Mouse (Mus musculus): Measurements from ENCODE around the gene Gm45717.
"Not testable (repeated sequence)": the region's sequence is repeated elsewhere in the genome, so short reads cannot be mapped to it uniquely, and the experiment has no call there.

Gene Gm45717

GRCm38 (mm10) chr7:140955758-140956555 lies at the start of gene Gm45717, which contains the start of gene Ifitm2:
Gm45717 (minus strand) TSS chr7:140955937.
Ifitm2 (minus strand) TSS chr7:140955987.
- in situ Hi-C loops (cut with MboI; ENCODE audit: low sequenced_read_pairs): loop anchor here (5.0 kb wide), 1 partner anchor 91 kb away; no protein-coding TSS in a partner anchor

- in situ Hi-C loops (cut with MboI; ENCODE audit: low sequenced_read_pairs): no loop called here
These were observed 47.7 kb upstream of the Gm45717 start for GRCm38 (mm10) chr7:141003248-141004010.

GRCm38 (mm10) chr7:141000881-141001708 lies 45.4 kb upstream of the Gm45717 start:
- in situ Hi-C loops (cut with MboI; ENCODE audit: low sequenced_read_pairs): no loop called here

DNA sequence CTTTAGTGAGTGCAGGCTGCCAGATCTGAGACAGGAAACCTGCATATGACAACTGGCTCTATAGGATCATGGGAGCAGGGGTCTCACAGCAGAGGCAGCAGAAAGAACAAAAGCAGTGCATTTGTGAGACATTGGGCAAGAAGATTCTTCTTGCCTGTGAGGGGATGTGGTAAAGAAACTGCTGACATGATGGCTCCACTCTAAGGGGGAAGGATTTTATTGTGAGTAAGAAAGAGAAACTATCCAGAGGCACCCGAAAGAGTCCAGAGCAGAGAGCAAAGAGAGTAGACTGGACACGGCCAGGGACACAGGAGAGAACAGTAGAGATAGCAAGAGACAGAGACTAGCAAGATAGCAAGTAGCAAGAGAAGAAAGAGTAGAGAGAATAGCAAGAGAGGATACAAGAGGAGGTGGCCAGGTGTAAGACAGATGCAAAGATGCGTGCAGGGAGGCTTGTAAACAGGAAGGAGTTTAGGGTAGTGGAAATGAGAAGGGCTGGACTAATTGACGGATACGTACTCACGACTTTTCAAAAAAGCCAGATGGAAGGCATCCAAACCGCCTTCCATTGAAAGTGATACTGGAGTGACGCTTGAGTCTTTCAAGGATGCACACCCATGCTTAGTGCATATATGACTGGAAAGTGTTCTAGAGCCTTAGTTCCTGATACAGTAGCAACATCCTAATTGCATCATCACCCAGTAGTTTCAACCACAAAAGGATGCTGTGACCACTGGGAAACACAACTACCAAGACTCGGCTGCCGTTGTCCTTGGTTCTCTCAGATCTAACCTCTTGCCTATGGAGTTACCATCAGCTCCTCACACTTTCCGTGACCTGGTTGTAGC lies 43.3 kb upstream of the Gm45717 start:
- in situ Hi-C loops (cut with MboI; ENCODE audit: low sequenced_read_pairs): no loop called here

GRCm38 (mm10) chr7:140997817-140998216 lies 42.1 kb upstream of the Gm45717 start:
- in situ Hi-C loops (cut with MboI; ENCODE audit: low sequenced_read_pairs): no loop called here

DNA sequence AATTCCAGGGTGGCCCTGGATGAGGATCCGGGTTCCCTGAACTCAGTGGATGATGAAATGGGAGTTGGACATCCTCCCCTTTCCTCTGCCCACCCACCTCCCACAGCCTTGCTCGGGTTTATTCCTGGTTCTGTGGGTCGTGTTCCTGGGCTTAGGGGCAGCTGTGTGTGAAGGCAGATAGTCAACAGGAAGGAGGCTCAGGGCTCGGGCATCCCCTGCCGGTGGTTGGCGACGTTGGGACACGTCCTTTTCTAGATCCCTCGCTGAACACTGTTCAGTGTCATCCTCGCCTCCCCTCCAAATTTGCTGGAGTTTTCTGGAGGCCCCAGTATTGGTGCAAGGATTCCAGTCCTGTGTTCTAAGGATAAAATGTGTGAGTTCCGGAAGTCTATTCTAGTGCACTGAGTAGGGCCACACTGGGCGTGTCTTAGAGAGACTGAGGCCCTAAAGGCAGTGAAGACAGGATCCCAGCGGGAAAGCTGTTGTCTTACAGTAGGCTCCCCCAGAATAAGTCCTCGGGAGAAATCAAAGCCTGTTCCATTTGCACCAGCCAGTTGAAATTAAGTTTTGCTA lies 35.5 kb upstream of the Gm45717 start:
- in situ Hi-C loops (cut with MboI; ENCODE audit: low sequenced_read_pairs): no loop called here

DNA sequence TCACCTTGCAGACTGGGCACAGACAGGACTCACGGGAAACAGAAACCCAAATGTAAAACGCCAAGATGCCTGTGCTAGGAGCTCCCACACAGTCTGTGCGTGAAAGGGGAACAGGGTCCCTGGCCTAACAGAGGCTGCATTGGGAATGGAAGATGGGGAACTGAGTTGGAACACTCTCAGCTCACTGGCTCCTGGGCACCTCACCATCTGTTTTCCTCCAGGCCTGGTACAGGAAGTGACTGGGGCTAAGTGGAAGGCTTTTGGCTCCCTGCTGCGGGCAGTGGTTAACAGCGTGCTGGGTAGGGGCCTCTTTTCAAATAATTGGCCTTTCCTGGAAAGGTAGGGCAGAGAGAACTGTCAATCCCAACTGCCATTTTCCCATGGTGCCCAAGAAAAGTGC lies 34.9 kb upstream of the Gm45717 start:
- in situ Hi-C loops (cut with MboI; ENCODE audit: low sequenced_read_pairs): no loop called here

- in situ Hi-C loops (cut with MboI; ENCODE audit: low sequenced_read_pairs): no loop called here
These were observed 34.4 kb upstream of the Gm45717 start for GRCm38 (mm10) chr7:140990185-140990584.

DNA sequence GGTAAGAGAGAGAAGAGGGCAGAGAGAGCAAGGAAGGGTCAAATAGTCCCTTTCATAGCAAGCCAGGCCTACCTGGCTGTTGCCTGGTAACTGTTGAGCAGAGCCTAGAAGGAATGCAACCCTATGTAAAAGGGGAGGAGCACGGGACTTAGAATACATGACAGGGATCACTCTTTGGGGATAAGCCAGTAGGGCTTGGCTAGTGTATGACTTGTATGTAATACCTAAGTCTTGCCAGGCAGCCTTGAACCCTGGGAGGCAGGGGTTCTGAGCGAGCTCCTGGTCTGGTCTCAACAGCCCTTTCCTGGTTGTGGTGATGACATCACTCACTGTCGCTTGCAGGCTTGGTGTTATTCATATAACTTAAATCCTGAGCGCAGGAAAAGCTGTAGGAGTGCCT lies 33.3 kb upstream of the Gm45717 start:
- in situ Hi-C loops (cut with MboI; ENCODE audit: low sequenced_read_pairs): no loop called here

DNA sequence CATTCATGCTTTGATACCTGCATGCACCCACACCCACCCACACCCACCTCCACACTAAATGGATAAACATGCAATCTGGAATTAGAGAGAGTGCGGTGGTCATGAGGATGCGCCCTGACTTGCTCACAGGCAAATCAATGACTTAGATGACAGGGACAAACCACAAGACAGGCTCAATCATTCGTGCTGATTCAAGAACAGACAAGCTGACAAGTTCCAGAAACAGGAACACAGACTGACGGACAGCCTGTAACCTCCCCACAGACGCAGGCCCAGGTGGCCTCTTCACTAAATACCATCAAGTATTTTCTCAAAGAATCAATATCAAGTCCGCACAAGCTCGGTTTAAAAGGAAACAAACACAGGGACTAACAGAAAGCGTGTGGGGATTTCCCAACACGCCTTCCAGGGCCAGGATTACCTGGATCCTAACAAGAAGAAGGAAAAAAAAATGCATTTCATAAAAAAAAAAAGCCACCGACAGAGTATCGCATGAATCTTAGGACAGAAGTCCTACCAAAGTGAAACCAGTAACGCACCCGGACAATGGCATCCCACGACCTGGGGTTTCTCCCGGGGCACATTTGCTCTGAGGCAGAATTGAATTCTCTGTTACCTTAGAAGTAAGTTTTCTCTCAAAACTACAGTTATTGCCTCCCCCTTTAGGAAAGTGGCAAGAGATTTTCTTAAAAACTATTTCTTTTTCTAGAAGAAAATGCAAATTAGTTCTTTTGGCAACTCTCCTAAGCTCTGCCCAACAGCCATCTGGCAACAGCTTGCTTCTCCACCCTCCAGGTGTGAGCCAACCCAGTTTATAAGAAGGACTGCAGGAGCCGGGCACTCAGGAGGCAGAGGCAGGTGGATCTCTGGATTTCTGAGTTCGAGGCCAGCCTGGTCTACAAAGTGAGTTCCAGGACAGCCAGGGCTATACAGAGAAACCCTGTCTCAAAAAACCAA lies 31.7 kb upstream of the Gm45717 start:
- in situ Hi-C loops (cut with MboI; ENCODE audit: low sequenced_read_pairs): no loop called here

DNA sequence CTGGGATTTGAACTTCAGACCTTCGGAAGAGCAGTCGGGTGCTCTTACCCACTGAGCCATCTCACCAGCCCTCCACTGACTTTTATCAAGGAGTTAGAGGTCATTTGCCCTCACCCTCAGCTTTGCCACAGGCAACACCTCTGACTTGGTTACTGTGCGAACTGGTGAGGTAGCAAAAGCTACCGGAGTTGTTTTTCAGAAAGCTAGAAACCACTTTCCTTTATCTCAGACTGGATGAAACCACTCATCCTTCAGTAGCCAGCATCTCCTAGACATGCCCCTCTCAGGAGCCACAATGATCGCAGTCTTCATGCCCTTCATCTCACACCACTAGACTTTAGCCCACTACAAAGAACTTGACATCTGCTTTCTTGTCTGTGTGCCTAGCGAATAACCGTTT lies 27.2 kb upstream of the Gm45717 start:
- in situ Hi-C loops (cut with MboI; ENCODE audit: low sequenced_read_pairs): no loop called here

DNA sequence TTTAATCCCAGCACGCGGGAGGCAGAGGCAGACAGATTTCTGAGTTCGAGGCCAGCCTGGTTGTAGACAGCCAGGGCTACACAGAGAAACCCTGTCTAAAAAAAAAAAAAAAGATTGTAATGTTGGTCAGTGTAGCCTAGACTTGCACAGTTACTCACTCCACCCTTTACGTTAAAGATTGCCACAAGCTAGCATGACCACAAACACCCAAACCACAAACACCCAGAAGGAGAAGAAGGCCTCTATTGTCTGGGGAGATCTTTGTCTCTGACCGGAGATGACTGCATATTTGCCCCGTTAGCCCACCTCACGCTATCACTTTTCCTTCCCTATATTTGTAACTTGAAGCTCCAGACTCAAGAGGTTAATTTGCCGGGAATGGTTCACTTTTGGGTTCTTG lies 26.0 kb upstream of the Gm45717 start:
- in situ Hi-C loops (cut with MboI; ENCODE audit: low sequenced_read_pairs): no loop called here

GRCm38 (mm10) chr7:140976720-140977119 lies 21.0 kb upstream of the Gm45717 start:
- in situ Hi-C loops (cut with MboI; ENCODE audit: low sequenced_read_pairs): not testable (repeated sequence)

DNA sequence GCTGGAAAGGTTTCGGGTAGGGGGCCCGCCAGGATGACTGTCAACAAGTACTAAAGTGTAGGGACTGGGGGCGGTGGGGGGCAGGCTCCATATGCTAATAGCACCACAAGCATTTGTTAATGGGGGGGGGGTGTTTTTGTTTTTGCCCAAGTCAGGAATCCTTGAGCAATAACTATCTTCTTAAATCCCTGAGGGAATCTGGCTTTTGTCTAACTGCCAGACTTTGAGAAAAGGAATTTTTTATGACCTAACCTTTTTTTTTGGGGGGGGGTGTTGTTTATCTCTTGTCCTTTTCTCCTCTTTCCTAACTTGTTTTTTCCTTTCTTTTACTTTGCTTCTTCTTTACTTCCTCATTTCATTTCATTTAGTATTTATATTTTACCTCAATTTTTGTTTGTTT lies 19.7 kb upstream of the Gm45717 start:
- in situ Hi-C loops (cut with MboI; ENCODE audit: low sequenced_read_pairs): no loop called here

- in situ Hi-C loops (cut with MboI; ENCODE audit: low sequenced_read_pairs): no loop called here
These were observed 19.2 kb upstream of the Gm45717 start for GRCm38 (mm10) chr7:140974940-140975339.

DNA sequence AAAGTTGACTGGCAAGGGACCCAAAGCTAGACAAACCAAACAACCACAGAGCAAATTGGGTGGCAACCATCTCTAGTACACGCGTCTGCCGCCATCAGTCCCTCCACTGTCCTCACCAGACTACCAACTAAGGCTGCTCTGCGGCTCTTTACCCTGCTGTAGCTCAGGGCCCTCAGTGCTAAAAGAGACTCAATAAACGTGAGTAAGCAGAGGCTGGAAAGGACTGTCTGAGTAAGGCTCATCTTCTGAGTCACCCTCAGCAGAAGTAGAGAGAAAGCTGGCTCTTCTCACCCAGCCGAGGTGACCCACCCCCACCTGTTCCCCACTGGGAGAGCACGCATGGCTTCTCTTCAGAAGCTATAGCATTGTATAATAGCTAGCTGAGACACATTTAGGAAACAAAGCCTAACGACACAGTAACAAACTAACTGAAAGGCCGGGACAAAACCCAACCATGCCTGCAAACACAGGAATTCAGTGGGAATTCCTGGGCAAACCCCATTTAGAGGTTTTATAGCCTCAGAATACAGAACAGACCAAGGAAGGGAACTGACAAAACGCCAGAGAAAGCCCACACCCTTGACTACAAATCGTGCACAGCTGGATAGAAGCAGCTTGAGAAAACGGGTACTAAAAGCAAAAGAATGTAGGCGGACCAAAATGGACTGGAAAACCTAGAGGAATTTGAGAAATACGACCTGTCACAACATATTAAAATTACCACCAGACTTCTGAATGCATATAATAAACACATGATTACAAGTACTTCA lies 17.8 kb upstream of the Gm45717 start:
- in situ Hi-C loops (cut with MboI; ENCODE audit: low sequenced_read_pairs): no loop called here

- in situ Hi-C loops (cut with MboI; ENCODE audit: low sequenced_read_pairs): no loop called here
These were observed 15.9 kb upstream of the Gm45717 start for GRCm38 (mm10) chr7:140971479-140972171.
